ENCODE assay signal across 8 mouse cellular contexts in the genomic region with DNA sequence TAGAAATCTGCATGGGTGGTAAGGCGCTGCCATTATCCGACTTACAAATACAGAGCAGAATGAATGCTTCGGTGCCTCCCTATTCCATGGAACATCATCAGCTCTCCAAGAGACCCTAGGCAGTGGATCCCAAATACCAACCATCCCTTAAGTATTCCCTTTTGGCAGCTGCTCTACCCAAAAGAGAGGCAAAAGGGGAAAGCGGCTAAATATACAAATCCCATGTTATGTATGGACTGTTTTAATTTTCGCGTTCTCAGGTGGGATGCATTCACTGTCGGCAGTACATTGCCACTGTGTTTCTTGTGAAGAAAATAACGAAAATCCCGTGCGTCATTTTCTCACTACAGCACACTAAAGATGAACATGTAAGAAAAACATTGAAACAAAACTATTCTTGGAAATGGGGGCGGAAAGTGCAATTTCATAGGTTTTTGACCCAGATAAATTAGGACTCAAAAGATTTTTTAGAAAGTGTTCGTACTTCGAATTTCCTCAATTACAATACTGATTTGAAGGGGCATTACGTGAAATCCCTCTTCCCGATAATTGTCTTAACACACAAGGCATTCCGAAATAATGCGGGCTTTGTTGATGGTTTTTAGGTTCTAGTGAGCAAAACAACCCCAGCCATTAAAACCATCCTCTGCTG. TPM values are rescaled to one million over a fixed set of nuclear protein-coding genes. Genes with fewer than 3 reads are reported as not detected.
A peak's percentile ranks its signal among the peaks of the same experiment; 100 is the strongest.
DNase-seq lines count a peak whose midpoint lies in the region; ATAC-seq and TF ChIP-seq lines count a peak whose summit lies in the region.

No protein-coding gene starts in this region.

- H3K4me3 ChIP-seq in E14TG2a.4 (replicated peaks; ENCODE audit: low read length) (peak overlapping the region; percentile 77), ES-E14 (ENCODE audit: insufficient read depth in 1 of 2, low read depth in 1 of 2, low read length in 2 of 2, poor library complexity in 1 of 2, severe bottlenecking in 1 of 2) (peak overlapping the region; percentile 66 to 71)
- peak overlapping the region; percentile 40 for H3K4me3 ChIP-seq in forebrain, embryonic 13.5 days
- peak overlapping the region; percentile 42 to 46 for H3K4me3 ChIP-seq in liver, embryonic 14.5 days (ENCODE audit: insufficient read depth in 1 of 2, low read depth in 2 of 2, low read length in 2 of 2)

- no peak for TF ChIP-seq EP300 in liver, embryonic 14.5 days (IDR thresholded peaks at IDR 0.05; ENCODE audit: low read depth)

- no peak overlapping the region for H3K27ac ChIP-seq in ES-E14 (ENCODE audit: insufficient read depth, low read depth, low read length, poor library complexity, severe bottlenecking)
- peak overlapping the region; percentile 44; the same call in 1 of the 2 replicates for H3K27ac ChIP-seq in forebrain, embryonic 13.5 days
- no peak overlapping the region for H3K27ac ChIP-seq in liver, embryonic 14.5 days

- peak overlapping the region; percentile 64 for H3K4me2 ChIP-seq in forebrain, embryonic 13.5 days
- peak overlapping the region; percentile 66 for H3K4me2 ChIP-seq in liver, embryonic 14.5 days (ENCODE audit: low read depth)

- no peak for ATAC-seq in forebrain, embryonic 13.5 days
- no peak for ATAC-seq in liver, embryonic 14.5 days (ENCODE audit: insufficient read depth)

- H3K27me3 ChIP-seq in E14TG2a.4 (ENCODE audit: insufficient read depth, low read length), result peaks cover 56% of the 10 kb centered on the region
- peaks cover 72% of the 10 kb centered on the region for H3K27me3 ChIP-seq in forebrain, embryonic 13.5 days
- peaks cover 58% of the 10 kb centered on the region for H3K27me3 ChIP-seq in liver, embryonic 14.5 days (ENCODE audit: control insufficient read depth, insufficient read depth, low read length)

- 5% methylated on average over 17 of the region's 17 CpGs for WGBS in forebrain, embryonic 13.5 days
- WGBS in liver, embryonic 14.5 days (ENCODE audit: insufficient replicate concordance), result 23% methylated on average over 17 of the region's 17 CpGs

- H3K4me1 ChIP-seq in E14TG2a.4 (replicated peaks; ENCODE audit: low read depth, low read length) (peaks cover 27% of the 10 kb centered on the region), ES-E14 (ENCODE audit: control insufficient read depth in 2 of 2, insufficient read depth in 2 of 2, low read length in 2 of 2, poor library complexity in 1 of 2) (peaks cover 0 to 4% of the 10 kb centered on the region in 2 experiments; a peak in 2 of 4 replicates)
- H3K4me1 ChIP-seq in forebrain, embryonic 13.5 days, result peaks cover 28% of the 10 kb centered on the region
- H3K4me1 ChIP-seq in liver, embryonic 14.5 days (replicated peaks; ENCODE audit: control insufficient read depth in 2 of 2, insufficient read depth in 2 of 2, low read length in 1 of 2), result no peaks in the 10 kb centered on the region

- TF ChIP-seq CTCF in E14TG2a.4 (conservative IDR thresholded peaks at IDR 0.05; ENCODE audit: low read length), result no peak
- TF ChIP-seq CTCF in liver, embryonic 14.5 days (IDR thresholded peaks at IDR 0.05; ENCODE audit: low read depth), result no peak

- H3K9me3 ChIP-seq in E14TG2a.4 (ENCODE audit: low read length) (no peaks in the 10 kb centered on the region), ES-E14 (ENCODE audit: control insufficient read depth, insufficient read depth, low read depth, low read length) (no peaks in the 10 kb centered on the region)
- H3K9me3 ChIP-seq in forebrain, embryonic 13.5 days (replicated peaks), result no peaks in the 10 kb centered on the region
- H3K9me3 ChIP-seq in liver, embryonic 14.5 days (ENCODE audit: control insufficient read depth, low read length), result no peaks in the 10 kb centered on the region

- H3K36me3 ChIP-seq in E14TG2a.4 (ENCODE audit: insufficient read depth, low read length) (no peaks in the 10 kb centered on the region), ES-E14 (ENCODE audit: control insufficient read depth, insufficient read depth, low read length, poor library complexity, severe bottlenecking) (no peaks in the 10 kb centered on the region)
- H3K36me3 ChIP-seq in forebrain, embryonic 13.5 days (ENCODE audit: poor library complexity, severe bottlenecking), result no peaks in the 10 kb centered on the region
- H3K36me3 ChIP-seq in liver, embryonic 14.5 days (replicated peaks; ENCODE audit: control insufficient read depth, insufficient read depth, low read depth), result no peaks in the 10 kb centered on the region

- in situ Hi-C loops in ES-E14 (cut with MboI; ENCODE audit: low sequenced_read_pairs in 2 of 2, unreplicated experiment in 2 of 2), result no loop called here

- DNase-seq in ES-E14 (ENCODE audit: low read depth, low spot score), result no peak
- DNase-seq in liver, embryonic 14.5 days (ENCODE audit: low read depth in 3 of 3, low spot score in 3 of 3), result no peak
- no peak for DNase-seq in right cerebral cortex, adult 2 months (ENCODE audit: low spot score in 2 of 2)
- DNase-seq in layer of hippocampus, postnatal 14 days (ENCODE audit: low spot score in 2 of 2), result no peak
- no peak for DNase-seq in adrenal gland, postnatal 25 days
- no peak for DNase-seq in lung, postnatal 36 days

- peak overlapping the region; percentile 65 for H3K9ac ChIP-seq in ES-E14 (ENCODE audit: insufficient read depth, low read depth, low read length, poor library complexity, severe bottlenecking)
- H3K9ac ChIP-seq in forebrain, embryonic 13.5 days, result peak overlapping the region; percentile 67
- H3K9ac ChIP-seq in liver, embryonic 14.5 days (replicated peaks), result no peak overlapping the region

TF ChIP-seq in ES-E14, 5 proteins besides CTCF, POLR2A, EP300 and RAD21:
- no peak for TF ChIP-seq ZC3H11A (IDR thresholded peaks at IDR 0.05; ENCODE audit: borderline replicate concordance, low read depth, low read length)
- no peak for TF ChIP-seq CHD2 (IDR thresholded peaks at IDR 0.05; ENCODE audit: low read depth, low read length)
- no peak for TF ChIP-seq MAFK (IDR thresholded peaks at IDR 0.05; ENCODE audit: insufficient read depth, low read depth, low read length)
- no peak for TF ChIP-seq ZNF384 (IDR thresholded peaks at IDR 0.05; ENCODE audit: low read depth, low read length)
- no peak for TF ChIP-seq HCFC1 (IDR thresholded peaks at IDR 0.05; ENCODE audit: borderline replicate concordance, insufficient read depth, low read length)

RNA-seq across cellular contexts. Expression of gene Mab21l1, which starts 4.7 kb away (rescaled TPM):
- total RNA-seq in ES-E14 (2012; rRNA removed), result 0.18 and 0.26 TPM in 2 replicates
- polyA plus RNA-seq in forebrain, embryonic 13.5 days (2015; fragmentation: Nextera tagmentation; extraction: Ambion mirVana), result 16.1 and 42.0 TPM in 2 replicates
- polyA plus RNA-seq in liver, embryonic 14.5 days (2012; rRNA removed), result 0.02 and 0.09 TPM in 2 replicates
- polyA plus RNA-seq in liver, embryonic 14.5 days (2014; fragmentation: Nextera tagmentation; extraction: Ambion mirVana), result not detected in 2 replicates
- under 1 TPM; 0.64 to 0.71 TPM for total RNA-seq in layer of hippocampus, postnatal 14 days (2021)
- 1.6 and 1.9 TPM in 2 replicates for total RNA-seq in adrenal gland, postnatal 25 days (2021)
